Mouse (Mus musculus): ENCODE results near the gene Pacsin1. TPM values are rescaled to one million over a fixed set of nuclear protein-coding genes. Genes with fewer than 3 reads are reported as not detected.

Gene Pacsin1
- total RNA-seq, 2 experiments from 2014 or later, result 2.5 to 3.5 TPM

DNA sequence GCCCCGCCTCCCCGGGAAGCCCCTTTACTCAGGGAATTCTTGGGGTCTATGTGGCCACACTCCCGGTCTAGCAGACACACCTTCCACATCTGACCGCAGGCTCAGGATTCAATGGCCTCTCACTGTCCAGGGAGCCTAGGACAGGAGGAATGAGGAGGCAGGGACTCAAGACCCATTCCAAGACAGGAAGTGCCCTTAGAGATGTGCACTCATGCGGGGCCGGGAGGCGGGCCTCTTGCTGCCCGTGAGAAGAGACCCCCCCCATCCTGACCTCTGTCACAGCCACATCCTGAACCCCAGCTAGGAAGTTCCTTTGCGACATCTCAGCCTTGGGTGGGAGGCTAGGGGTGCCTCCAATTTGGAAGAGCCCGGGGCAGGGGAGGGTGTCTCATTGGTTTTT, 69.7 kb downstream of the Pacsin1 start:
- DNase-seq, result no peak

DNA sequence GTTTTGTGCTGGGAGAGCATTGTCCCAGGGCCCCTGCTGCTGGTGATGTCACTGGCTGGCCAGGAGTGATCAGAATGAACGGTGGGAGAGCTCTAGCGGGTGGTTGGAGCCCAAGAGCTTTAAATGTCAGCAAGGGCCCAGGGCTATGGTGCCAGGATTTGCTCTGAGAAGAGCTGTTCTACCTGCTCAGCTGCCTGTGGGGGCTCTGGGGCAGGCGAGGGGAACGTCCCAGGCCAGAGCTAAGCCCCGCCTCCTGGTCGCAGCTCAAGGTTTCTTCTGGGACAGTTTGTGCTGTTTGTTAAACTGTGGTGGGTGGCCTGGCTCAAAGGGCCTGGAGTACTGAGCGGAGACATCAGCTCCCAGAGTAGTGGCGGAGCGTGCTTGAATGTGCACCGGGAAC, 70.1 kb downstream of the Pacsin1 start:
- DNase-seq, result peak in 1 of 2 experiments; percentile 31

DNA sequence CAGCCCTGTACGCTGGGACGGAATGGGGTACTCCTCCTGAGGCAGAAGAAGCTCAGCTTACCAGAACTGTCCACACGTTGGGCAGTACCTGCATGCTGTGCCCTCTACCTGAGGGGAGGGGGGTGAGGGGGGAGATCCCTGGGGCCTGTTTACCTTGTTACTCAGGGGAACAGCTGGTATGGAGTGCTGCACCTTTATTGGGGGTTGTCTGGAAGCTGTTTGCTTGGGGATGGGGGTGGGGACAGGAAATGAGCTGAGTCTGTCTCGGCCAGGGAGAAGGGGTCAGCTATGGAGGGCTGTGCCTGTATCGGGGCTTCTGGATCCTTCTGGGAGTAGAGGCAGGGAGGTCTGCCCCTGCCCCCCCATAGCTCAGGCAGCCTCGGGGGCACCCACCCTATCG, 71.2 kb downstream of the Pacsin1 start:
- DNase-seq, result no peak

DNA sequence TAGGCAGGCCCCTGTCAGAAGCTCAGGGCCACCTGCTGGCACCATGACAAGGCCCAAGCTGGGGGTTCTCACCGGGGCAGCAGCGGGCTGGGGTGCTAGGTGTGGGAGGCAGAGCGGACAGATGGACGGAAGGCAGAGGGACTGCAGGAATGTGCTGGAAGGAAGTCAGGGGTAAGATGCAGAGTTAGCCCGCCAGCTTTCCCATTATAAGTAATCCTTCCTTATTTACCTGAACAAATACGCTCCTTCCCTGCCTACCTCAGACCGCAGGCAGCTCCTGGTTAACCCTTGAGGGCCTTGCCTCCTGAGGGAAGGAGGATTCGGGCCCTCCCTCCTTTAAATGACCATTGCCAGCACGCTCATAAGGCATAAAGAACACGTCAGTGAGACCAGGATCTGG, 73.5 kb downstream of the Pacsin1 start, which contains the start of gene Spdef:
Gene Spdef (minus strand): TSS at position 186 of the 400 bp plus-strand sequence.
- no peak for DNase-seq

DNA sequence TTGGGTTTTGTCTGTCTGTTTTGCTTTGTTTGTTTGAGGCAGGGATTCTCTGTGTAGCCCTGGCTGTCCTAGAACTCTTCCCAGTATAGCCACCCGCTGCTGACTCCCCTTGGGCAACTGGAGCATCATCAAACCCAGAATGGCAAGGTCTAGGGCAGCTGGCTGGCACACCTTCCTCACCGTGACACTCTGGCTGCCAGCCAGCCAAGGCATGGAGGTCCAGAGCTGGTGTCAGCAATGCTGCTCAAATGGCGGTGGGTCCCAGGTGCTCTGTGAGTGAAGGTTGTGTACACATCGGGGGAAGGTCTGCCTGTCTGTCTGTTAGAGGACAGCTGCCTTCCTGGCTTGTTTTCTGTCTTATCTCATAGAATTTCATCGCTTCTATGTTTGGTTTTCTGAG, 76.8 kb downstream of the Pacsin1 start:
- no peak for DNase-seq

DNA sequence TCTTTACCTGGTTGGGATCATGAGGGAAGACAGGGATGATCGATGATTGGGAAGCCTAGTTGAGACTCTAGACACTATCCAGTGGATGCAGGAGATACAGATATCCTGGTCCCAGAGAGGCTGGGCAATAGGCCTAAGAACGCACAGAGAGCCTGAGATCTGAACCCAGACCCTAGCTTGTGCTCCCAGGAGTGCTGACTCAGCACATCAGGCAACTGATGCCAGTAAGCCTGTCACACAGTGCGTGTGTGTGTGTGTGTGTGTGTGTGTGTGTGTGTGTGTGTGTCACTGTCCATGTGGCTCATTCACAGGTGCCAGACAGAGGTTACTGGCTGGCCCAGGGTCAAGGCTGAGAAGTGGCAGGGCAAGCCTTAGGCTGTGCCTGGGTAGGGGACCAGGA, 77.4 kb downstream of the Pacsin1 start:
- DNase-seq, result no peak

DNA sequence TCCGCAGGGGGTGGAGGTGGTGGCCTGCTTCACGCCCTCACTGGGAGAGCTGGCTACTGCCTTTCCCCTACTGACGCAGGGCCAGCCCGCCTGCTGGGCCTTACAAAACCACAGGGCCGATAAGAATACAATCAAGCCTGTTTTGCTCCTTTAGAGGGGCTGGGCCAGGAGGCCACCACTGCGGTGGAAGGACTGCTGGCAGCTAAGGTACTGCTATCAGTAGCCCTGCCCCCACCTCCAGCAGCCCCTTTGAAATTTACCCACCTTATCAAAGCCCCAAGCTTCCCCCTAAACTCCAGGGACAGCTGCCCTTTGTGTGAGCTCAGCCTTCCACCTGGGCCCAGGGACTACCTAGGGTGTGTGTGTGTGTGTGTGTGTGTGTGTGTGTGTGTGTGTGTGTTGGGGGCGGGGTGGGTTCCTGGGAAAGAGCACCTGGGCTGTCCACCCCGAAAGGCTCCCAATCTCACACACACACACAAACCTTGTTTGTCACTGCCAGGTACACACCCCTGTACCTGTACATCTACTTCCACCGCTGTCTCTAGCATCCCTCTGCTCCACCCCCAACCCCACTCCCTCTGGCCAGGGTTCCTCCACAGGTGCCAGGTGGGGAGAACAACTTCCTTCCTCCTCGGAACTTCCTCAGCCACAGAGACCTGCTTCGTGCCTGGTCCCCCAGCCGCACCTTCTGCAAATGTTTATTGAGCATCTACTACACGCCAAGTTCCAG, 79.2 kb downstream of the Pacsin1 start:
- DNase-seq, result no peak

DNA sequence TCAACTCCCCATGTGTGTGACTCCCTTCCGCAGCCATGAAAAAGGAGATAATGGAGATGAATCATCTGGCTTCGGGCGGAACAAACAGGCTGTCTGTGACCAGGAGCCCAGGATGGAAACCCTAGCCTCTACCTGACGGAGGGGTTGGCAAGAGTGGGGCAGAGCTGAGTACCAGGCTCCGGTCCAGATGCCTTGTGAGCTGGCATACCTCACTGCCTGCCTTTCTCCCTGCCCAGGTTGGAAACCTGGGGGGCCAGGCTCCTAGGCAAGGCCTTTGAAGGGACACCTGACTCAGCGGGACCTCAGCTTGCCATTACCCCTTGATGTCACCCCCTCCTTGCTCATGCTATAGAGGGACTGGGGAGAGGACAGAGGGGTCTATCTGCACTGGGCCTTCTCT, 85.7 kb downstream of the Pacsin1 start:
- peak in 1 of 2 experiments; percentile 31 for DNase-seq

DNA sequence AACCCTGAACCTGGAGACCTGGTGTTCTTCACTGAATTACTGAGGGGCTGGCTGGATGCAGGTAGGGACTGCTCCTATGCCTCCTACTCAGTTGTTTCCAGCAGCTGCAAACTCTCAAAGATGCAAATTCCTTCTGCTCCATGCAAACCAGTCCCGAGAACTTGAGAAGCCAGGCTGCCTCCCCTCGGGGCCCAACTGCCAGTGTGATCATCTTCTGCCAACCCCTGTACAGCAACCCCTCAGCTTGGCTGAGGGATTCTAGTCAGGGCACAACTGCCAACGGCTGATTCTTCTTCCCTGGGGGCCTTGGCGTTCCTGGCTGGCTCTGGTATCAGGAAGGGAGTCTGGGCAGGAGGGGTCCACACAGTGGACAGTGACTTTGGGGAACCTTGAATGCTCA, 91.1 kb downstream of the Pacsin1 start:
- no peak for DNase-seq

DNA sequence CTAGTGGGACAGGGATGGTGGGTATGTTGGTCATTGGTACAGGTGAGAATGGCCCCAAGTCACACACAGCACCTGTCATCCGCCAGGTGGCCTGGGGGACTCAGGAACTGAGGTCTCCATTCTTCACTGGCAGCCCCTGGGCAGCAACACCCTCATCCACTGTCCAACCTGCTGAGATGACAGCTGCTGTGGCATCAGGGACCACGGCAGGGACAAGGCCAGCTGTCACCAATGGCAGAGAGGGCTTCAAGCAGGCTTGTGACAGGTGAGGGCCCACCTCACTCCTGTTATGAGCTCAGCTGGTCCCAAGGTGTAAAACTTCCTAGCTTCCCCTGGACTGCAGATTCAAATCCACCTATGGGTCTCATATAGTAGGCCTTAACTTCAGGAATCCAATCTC, 92.8 kb downstream of the Pacsin1 start:
- no peak for DNase-seq

DNA sequence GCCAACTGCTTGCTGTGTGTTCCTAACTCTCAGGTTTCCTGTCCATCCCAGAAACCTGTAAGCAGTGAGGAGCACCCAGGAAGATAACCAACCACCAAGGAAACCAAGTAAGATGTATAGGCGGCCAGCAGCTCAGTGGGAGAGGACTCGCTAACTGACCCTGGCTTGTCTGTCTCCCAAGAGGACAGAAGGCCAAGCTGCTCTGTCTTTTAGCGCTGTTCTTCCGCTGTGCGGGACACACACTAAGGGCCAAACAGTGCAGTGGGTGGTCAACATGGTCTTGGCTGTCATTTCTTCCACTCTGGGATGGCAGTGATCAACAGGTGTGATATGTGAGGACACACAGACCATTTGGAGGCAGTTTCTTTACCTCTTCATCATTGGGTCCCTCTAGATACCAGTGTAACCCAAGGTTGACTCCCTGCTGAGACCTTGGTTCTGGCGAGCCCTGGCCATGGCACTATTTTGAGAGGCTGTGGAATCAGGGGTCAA, 95.2 kb downstream of the Pacsin1 start:
- no peak for DNase-seq

DNA sequence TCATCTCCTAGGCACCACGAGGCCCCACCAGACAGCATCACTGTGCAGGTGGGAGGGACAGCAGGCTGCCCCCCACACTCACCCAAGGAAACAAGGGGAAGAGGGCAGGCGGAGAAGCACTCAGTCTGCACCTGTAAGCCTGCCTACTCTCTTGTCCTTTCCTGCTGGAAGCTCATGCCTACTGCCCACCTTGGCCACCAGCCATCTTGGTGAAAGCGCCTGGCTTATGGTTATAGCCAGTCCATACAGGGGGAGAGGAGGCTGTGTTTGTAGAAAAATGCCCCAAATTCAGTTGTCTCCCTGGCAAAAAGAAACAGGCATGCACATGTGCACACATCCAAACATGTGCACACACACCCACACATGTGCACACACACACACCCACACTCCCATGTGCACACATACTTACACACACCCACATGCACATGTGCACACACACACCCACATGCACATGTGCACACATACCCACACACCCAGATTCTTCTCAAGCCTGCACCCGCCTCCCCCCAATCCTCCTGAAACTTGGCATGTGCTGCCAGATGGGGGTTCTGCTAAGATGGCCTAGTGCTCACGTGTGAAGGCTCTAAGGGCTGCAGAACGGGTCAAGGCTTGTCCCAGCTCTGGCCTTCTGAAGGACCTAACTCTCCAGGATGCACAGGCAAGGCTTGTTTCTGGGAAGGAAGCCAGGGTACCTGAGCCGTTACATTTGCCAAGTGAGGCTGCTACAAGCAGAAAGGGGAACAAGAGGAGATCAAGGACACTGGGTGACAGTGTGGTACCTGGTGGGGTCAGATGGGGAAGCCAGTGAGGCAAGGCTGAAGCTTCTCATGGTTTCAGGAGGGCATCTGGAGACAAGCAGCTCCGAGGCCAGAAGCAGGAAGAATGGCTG, 96.2 kb downstream of the Pacsin1 start:
- no peak for DNase-seq

DNA sequence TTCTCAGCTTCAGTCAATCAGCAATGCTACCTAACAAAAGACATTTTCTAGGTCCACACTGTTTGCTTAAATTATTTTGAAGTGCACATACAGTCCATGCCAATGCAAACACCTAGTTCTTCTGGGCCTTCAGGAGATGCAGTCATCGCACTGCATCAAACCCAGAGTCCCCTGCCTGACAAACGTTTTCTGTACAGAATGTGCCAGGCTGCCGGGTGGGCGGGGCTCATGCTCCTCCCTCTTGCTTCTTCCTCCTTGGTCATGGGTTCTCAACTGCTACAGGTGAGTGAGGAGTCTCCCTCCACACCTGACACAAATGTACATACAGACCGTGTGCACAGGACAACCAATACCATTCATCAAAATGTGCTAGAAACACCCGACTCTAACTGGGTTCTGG, 104.9 kb downstream of the Pacsin1 start:
- no peak for DNase-seq

Other genes with a start within 250 kb of the Pacsin1 start
- 10 to 100 TPM in 1 of 2 experiments, 1 to 10 TPM in 1; 3.4 to 12.2 TPM for gene Grm4, start 134.1 kb upstream of the Pacsin1 start, total RNA-seq (2021)
- 10 to 100 TPM; 16.1 to 19.4 TPM for gene Hmga1, start 99.0 kb upstream of the Pacsin1 start, total RNA-seq (2021)
- 10 to 100 TPM; 20.0 to 22.9 TPM for gene AI413582, start 89.8 kb upstream of the Pacsin1 start, total RNA-seq (2021)
- 100 to 1,000 TPM; 191 to 211 TPM for gene Nudt3, start 32.0 kb upstream of the Pacsin1 start, total RNA-seq (2021)
- gene RPS10-NUDT3, start 20.3 kb upstream of the Pacsin1 start, total RNA-seq (2021), result not detected
- gene Rps10, start 18.8 kb upstream of the Pacsin1 start, total RNA-seq (2021), result 1,000 to 10,000 TPM in 1 of 2 experiments, 100 to 1,000 TPM in 1; 945 to 1,005 TPM
- gene Spdef, start 73.4 kb downstream of the Pacsin1 start, total RNA-seq (2021), result under 1 TPM in 1 of 2 experiments, not detected in 1; 0.16 TPM
- 100 to 1,000 TPM; 160 to 185 TPM for gene D17Wsu92e, start 165.1 kb downstream of the Pacsin1 start, total RNA-seq (2021)
- 10 to 100 TPM; 84.2 to 85.8 TPM for gene Snrpc, start 182.6 kb downstream of the Pacsin1 start, total RNA-seq (2021)
- gene Uhrf1bp1, start 200.9 kb downstream of the Pacsin1 start, total RNA-seq (2021), result 10 to 100 TPM; 26.8 to 33.4 TPM

Measured in adrenal gland, postnatal 36 days (tissue).